Mouse (Mus musculus): Measurements from ENCODE around the gene Adcy2. TPM values are rescaled to one million over a fixed set of nuclear protein-coding genes. Genes with fewer than 3 reads are reported as not detected.

Gene Adcy2
- polyA plus RNA-seq, 1 experiment from 2014 or later = 22.2 TPM

DNA sequence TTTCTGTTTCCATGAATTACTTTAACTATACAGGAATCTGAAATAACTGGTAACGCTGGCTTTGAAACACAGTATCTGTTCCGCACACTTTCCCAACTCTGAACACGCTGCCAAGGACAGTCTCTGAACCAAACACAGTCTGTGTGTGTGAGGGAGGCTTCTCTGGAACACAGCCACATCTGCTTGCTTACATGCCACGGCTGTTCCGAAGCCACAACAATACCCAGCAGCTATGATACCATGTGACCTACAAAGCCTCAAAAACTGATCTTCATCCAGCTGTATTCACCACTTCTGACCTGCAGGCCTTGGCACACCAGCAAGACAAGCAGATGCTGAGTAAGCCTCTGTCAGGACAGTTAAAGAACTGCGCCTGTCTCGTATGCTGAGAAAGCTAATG, 421.4 kb downstream of the Adcy2 start:
- H3K4me3 ChIP-seq = no peak overlapping the region
- H3K9me3 ChIP-seq = no peaks in the 10 kb centered on the region
- no peaks in the 10 kb centered on the region for H3K27me3 ChIP-seq
- 0 out of 2 replicates have a peak overlapping the region, but pooled peaks have one; percentile 22 for H3K27ac ChIP-seq
- peaks cover 18% of the 10 kb centered on the region for H3K4me1 ChIP-seq
- 65% methylated on average over 7 of the region's 7 CpGs for WGBS
- peaks cover 19% of the 10 kb centered on the region for H3K36me3 ChIP-seq
- ATAC-seq (ENCODE audit: borderline replicate concordance, extremely low read depth, low FRiP score, low TSS enrichment) = peak; percentile 45; the same call in 1 of the 2 replicates
- H3K4me2 ChIP-seq = no peak overlapping the region
- H3K9ac ChIP-seq = no peak overlapping the region

DNA sequence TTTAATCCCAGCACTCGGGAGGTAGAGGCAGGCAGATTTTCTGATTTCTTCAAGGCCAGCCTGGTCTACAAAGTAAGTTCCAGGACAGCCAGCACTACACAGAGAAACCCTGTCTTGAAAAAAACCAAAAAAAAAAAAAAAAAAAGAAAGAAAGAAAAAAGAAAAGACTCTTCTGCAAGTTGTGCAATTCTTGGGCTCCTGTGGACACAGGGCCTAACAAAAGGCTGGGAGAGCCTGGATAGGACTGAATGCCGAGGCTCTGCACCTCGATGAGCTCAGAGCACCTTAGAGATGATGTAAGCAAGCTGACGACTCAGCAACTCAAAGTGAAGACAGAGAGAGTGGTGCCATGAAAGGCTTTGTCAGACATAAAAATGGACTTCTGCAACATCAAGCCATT, 424.9 kb downstream of the Adcy2 start:
- WGBS = 85% methylated on average over 4 of the region's 4 CpGs
- Histone ChIP-seq H3K4me1 (peaks cover 15% of the 10 kb centered on the region; the same call in 1 of the 2 replicates), H3K36me3 (peaks cover 29% of the 10 kb centered on the region), H3K9me3 (no peaks in the 10 kb centered on the region), H3K27ac (no peak overlapping the region), H3K4me3 (no peak overlapping the region), H3K9ac (no peak overlapping the region), H3K4me2 (no peak overlapping the region), H3K27me3 (no peaks in the 10 kb centered on the region)
- no peak for ATAC-seq (ENCODE audit: borderline replicate concordance, extremely low read depth, low FRiP score, low TSS enrichment)

DNA sequence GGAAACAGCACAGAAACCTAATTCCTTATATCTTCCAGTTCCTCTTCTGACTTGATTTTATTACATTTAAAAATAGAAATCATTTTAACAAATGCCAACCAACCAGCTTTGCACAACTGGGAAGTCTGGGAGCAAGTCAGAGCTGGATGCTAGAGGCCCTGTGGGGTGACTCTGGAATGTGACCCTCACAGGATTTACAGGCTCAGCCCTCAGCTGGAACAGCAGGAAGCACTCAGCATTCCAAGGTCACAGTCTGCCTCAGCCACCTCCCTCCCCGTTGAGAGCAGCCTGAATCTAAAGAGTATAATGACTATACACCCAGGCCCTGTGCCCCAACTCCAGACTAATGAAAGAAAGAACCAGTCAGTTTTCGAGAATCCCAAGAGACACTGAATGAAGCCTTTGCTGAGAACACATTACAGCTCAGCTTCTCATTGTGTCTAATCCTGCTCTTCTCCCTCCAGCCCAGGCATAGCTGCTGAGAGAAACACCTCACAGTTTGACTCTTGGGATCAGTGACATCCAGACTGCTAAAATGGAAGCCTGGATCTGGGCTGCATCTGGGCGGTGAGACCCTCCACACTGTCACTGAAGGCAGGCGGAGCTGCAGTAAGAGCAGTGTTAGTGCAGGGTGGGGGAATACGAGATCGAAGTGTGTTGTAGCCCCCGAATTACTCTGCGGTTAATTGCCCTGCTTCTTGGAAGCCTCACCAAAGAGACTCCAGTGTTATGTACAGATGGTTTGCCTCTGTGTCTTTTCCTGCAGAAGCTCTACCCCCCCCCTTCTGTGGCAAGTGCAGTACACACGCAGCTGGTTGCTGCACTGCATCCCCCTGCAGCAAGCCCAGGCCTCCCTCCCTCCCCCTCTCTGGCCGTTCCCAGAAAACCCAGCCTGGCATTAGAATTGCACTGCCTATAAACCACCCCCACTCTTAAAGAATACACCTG, 426.1 kb downstream of the Adcy2 start:
- WGBS = 59% methylated on average over 10 of the region's 10 CpGs
- peaks cover 34% of the 10 kb centered on the region for H3K36me3 ChIP-seq
- no peak overlapping the region for H3K4me3 ChIP-seq

DNA sequence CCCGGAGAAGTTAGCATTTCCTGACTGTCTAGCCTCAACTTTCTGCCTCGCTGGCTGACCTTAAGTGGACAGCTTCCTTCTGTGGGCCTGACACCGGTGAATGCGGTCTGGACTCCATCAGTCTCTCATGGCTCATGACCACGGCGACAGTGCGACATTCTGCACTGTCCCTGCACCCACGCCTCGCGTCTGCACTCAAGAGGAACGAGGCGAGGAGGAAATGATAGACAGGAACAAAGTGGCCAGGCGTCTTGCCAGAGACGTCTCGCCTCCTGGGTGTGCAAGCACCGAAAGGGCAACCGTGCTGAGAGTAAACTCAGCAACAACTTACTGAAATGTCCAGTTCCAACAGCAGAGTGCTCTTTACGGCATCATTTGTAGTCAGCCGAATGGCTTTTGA, 427.1 kb downstream of the Adcy2 start:
- peaks cover 38% of the 10 kb centered on the region for H3K36me3 ChIP-seq
- H3K9me3 ChIP-seq = no peaks in the 10 kb centered on the region
- ATAC-seq (ENCODE audit: borderline replicate concordance, extremely low read depth, low FRiP score, low TSS enrichment) = 0 out of 2 replicates have a peak, but pooled peaks have one; percentile 15
- H3K27me3 ChIP-seq = no peaks in the 10 kb centered on the region
- H3K27ac ChIP-seq = no peak overlapping the region
- H3K4me3 ChIP-seq = no peak overlapping the region
- peaks cover 15% of the 10 kb centered on the region; the same call in 1 of the 2 replicates for H3K4me1 ChIP-seq
- no peak overlapping the region for H3K4me2 ChIP-seq
- no peak overlapping the region for H3K9ac ChIP-seq
- WGBS = 70% methylated on average over 19 of the region's 19 CpGs

More for the DNA sequence above, 426.1 kb downstream of the Adcy2 start:
- Histone ChIP-seq H3K9me3 (no peaks in the 10 kb centered on the region), H3K9ac (no peak overlapping the region), H3K27me3 (no peaks in the 10 kb centered on the region), H3K4me2 (no peak overlapping the region), H3K27ac (peak overlapping the region; percentile 64), H3K4me1 (peaks cover 15% of the 10 kb centered on the region; the same call in 1 of the 2 replicates)
- ATAC-seq (ENCODE audit: borderline replicate concordance, extremely low read depth, low FRiP score, low TSS enrichment) = peak; percentile 58; the same call in 1 of the 2 replicates
